Mouse (Mus musculus) cerebellum, adult 9-10 months (tissue): ENCODE data around the gene Ror1.

Source experiments
- DNase-seq: peaks from one replicate; pipeline ENCODE4 v3.0.0; 2022

The Ror1 gene

DNA sequence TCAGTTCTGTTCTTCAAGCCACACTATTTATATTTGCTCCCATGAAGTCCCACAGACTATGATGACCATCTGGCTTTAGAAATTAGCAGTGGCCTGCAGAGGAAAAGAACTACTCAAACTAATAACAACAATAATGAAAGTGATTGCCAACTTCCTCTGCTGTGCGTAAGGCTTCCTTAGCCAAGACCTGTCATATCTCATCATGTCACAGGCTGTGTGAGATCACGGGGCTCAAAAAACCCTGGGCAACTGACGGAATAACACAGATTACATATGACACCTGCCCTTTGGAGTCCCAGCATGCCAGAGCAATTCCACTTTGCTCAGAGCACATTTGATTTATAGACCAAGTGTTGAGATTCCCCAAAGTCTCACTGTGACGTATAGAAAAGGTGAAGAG, 123.4 kb downstream of the Ror1 start:
- DNase-seq = peak; percentile 97

DNA sequence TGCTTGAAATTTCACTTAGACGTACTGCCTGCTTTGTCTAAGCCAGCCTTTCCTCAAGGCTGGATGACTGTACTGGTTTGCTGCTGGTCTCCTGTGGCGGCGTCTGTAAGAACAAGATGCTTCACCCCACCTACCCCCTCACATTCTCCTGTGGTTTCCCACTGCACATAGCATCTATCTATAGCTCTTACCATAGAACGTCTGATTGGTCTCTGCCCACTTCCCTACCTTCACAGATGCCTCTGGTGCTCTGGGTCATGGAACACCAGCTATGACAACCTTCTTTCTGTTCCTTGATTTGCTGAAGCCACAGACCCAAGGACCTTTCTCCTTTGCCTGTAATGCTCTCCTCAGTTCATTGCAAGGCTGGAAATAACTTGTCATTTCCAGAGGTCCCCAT, 124.0 kb downstream of the Ror1 start:
- DNase-seq = no peak

DNA sequence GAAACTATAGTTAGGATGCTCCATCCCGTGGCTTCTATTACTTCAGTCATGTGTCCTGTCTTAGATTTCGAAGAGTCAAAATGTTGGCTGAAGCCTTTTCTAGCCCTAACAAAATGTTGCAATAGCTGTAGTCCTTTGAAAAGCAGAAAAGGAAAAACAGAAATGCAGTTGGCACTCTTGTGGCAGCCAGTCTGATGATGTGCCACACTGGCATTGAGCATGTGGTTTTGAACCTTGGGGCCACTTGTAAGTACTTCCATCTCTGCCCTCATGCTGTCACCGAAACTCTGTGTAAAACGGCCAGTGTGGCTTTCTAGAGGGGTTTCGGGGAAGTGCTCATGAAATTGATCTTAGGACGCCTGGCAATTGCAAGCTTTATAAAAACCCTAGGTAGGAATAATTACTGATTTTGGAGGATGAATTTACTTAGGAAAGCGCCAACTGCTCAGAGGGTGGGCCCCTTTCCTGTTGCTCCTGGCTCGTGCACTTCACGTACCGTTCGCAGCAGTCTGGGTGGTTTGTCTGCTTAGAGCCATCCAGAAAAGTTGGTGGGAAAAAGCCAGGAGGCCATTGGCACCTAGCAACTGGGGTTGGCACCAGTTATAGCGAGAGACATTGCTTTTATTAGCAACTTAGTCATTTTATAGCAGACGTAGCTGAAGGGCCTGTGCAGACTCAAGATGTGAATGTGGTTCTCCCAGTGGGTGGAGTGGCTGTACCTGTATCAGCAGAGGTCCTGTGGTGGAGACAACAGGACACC, 126.6 kb downstream of the Ror1 start:
- peak; percentile 77 for DNase-seq

DNA sequence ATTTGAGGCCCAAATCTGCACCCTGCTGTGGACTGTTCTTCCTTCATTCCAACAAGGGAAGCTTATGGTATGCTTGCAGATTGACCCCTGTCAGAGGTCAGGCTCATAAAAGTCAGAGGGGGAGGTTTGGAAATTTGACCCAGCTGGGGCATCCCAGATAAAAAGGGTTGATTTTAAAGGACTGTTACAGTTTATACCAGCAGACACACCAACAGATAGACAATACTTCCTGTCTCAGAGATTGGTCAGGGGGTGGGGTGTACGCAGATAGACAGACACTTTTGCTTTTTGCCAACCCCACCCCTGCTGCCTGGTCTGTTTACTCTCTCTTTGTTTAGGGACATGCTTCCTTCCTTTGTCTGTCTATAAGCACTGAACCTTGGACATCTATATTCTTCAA, 127.9 kb downstream of the Ror1 start:
- no peak for DNase-seq

DNA sequence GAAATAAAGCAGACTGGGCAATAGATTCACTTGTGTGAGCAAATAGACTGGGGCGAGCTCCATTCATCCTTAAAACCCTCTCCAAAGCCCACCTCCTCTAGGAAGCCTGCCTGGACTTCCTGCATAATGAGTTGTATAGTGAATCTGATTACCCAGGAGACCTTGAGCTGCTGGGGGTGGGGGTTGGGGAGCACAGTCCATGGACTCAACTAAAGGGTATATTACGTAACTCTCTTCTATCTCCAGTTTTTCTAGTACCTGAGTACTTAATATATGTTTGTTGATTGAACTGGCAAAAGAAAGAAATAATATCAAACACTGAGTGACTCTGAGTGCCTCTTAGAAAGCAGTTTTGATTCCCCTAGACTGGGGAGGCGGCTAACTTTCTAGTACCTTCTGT, 128.4 kb downstream of the Ror1 start:
- DNase-seq = no peak

DNA sequence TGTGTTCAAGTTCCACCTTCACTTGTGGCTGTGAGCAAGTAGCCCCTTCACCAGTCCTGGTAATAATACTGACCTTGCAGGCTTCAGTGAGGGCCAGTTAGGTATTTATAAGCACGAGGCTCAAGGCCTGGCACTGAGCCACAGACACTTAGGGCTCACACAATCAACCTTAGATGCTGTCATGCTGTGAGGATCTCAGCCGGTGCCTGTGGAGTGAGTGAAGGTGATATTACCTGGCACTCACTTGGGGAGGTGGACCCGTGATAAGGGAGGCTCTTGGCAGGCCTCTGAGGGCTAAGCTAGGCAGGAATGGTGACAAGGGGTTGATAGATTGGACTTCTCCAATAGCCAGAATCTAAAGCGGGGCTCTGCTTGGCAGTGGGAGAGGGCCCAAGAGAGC, 131.0 kb downstream of the Ror1 start:
- no peak for DNase-seq

DNA sequence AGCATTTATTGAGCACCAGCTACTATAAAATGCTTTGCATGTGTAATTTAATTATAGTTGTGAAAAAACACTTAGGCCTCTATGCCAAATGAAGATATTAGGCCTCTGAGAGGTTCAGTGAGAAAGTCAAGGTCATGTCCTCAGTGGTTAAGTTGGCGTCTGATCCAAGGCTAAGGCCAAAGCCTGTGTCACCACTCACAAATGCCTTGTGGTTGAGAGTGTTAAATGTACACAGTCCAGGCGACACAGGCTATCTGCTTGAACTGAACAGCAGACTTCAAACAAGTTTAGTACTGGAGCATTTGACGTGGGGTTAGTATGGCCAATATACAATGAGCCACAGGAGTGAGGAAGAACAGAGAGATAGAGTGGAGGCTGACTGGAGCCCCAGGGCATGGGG, 132.5 kb downstream of the Ror1 start:
- no peak for DNase-seq

DNA sequence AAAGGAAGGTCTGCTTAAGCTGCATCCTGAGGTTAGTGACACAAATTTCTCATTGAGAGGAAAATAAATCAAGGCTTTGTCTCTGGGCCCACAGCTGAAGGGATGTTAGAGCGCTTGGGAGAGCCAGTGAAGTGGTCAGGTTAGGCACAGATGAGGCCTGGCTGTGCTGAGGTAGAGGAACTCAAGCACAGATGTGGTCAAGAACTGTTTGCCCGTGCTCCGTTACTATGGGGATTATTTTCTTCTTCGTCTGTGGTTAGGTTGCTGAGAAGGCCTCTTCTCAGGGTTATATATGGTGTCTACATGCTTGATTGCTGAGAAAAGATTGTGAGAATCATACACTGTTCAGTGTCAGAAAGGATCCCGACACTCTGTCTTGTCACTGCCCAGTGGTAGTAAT, 134.7 kb downstream of the Ror1 start:
- DNase-seq = no peak

DNA sequence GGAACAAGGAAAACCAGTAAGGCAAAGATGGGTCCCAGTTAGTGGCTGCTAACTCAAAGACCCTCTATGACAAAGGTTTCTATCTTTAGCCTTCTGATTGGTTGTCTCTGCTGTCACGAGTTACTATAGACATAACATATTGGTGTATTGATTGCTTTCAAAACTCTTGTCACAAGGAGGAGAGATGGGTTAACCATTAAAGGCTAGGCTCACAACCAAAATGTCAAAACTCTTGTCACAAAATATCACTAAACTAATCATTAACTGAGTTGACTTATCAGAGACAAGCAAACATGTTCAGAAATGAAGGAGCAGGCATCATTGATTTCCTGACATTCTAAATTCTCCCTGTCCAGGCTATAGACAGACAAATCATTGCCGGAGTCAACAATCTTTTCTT, 135.4 kb downstream of the Ror1 start:
- DNase-seq = no peak

DNA sequence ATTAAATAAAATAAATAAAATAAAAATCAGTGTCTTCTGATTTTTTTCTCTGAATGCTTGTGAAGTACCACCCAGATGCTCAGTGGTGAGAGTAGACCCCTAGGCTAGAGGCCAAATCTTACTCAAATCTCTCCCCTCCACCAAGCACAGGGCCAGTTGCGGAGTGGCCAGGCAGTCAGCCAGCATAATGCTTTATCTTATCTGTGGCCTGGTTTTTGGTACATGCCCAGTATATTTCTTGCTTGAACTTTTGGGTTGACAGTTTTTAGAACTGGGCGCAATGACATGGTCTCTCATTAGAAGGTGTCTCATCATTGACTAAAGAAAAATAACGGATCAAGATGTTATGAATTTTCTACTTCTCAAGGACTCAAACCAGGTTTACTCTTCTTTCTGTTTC, 136.3 kb downstream of the Ror1 start:
- no peak for DNase-seq

DNA sequence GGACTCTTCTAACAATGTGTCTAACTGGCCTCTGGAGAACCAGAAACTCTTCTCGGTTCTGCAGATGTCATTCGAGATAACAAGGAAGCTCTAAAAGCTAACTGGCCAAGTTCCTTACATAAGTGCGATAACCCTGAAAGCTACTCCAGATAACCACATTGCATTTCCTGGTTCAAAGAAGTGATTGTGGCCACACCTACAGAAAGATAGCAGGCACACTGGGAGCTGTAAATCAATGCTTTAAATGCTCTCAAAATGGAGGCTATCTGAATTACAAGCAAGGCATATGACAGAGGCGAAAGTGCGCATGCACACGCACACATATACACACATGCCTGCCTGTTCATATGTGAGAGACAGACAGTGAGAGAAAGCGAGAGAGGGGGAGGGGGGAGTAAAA, 136.9 kb downstream of the Ror1 start:
- DNase-seq = no peak

DNA sequence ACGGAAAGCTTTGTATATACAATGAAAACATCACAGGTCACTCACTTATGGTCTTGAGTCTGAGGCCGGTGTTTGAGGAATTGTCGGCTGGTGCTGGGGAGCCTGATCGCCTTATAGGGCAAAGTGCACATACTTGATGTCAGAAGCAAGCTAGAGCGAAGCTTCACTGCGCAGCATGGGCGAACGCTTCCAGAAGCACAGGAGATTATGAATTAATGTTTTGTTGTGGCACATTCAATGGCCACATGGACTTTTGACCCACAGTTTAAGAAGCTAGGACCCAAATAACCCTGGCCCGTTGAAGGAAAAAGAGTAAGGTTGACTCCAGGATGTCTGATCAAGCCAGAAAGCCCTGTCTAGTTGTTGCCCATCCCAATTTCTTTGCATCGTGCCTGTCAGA, 138.2 kb downstream of the Ror1 start:
- no peak for DNase-seq

DNA sequence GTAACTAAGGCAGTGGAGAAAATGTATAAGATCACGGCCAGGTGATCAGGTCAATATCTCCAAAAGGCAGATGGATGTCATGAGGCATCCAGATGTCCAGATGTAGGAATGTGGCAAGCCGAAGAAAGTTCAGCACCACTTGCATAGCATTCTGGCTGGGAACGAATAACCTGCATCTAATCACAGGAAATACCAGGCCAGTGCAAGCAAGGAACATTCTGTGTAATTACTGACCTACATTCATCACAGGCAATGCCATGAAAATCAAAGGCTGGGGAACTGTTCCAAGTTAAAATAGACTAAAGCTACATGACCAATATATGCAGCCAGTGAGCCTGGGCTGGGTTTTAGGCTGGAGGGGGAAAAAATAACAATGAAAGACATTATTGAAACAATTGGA, 140.7 kb downstream of the Ror1 start:
- no peak for DNase-seq

DNA sequence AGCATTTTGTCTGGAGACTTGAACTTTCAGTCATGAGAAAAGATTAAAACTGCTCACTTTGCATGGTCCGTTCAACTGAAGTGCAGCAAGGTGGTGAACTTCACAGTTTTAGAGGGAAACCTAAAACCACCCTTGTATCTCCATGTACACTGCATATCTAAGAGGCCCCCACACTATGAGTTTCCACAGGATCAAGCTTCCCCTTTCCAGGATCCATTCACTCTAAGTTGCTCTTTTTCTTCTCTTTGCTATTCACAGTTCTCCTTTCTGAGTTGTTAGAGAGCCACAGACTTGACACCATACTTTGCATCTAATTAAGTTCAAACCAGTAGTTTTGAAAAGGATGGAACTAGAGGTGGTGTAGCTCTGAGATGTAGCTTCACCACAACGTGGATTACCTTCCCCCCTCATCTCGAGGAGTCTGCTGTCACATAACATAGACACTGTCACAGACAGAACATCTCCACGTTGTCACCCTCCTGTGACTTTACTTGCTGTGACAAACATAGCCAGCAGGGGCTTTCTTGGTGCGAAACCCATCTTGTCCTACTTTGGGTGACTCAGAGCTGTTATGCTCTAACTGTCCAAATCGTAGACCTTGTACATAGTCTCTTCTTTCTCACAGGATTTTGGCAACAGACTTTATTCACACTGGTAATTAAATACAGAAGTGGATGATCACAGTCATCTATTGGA, 146.6 kb downstream of the Ror1 start:
- no peak for DNase-seq

DNA sequence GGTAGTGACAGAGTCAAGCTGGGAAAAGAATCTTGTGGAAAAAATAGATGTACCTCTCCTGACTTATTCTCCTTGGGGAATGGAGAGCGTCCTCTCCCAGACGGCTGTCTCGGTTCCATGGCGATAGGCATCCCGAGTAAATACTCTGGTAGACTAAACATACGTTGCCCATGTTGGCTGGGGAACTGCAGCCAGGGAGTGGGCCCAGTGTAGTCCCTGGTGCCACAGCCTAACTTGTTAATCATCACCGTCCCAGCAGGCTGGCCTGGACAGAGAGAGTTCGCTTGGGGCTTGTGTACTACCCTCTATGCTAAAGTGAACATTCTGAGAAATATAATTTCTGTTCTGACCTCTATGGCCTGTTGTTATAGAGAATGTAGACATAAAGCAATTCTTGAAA, 148.7 kb downstream of the Ror1 start:
- DNase-seq = no peak

DNA sequence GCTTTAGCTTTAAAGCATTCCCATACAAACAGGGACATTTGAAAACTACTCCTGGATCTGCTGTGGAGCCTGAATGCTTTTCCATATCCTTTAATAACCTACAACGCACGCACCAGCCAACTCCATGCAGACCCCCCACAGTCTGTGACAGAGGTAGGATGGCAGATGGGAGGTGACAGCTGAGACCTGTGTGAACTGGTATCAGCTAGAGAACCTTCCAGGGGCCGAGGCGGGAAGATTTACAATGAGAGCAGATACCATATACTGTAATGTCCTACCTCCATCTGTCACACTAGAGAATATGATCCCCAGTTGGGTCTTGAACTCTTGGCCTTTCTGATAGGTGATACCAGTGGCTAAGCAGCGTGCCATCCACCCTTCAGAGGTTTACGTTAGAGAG, 149.1 kb downstream of the Ror1 start:
- no peak for DNase-seq

DNA sequence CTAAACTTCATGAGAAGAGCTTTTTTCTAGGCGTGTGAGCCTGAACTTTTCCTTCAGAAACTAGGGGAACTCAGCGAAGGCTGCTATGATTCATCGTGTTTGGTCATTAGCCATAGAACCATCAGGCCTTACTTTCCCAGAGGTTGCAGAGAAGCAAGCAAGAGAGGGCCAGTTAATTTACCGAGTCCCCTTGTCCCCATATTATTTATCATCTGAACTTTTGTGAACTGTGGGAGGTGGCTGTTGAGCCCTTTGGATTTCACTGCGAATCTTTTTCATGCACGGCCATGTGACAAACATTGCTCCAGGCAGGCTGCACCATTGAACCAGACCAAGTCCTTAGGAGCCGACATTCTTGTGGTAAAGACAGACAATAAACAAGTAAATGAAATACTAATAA, 152.2 kb downstream of the Ror1 start:
- no peak for DNase-seq

DNA sequence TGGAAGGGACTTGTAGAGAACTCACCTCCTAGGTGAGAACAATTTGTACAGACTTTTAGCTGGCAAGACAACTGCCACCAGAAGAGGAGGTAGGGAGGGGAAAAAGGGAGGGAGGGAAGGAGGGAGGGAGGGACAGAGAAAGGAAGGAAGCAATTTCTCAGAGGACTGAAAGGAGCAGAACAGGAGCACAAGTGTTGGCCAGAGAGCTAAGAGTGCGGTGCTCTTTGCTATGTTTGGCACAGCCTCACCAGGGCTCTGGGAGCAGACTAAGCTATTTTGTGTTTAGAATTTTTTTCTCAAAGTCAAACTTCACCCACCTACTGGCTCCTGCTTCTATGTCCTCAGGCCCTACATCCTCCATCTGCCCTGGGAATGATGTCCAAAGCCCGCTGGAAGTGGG, 152.7 kb downstream of the Ror1 start:
- no peak for DNase-seq

DNA sequence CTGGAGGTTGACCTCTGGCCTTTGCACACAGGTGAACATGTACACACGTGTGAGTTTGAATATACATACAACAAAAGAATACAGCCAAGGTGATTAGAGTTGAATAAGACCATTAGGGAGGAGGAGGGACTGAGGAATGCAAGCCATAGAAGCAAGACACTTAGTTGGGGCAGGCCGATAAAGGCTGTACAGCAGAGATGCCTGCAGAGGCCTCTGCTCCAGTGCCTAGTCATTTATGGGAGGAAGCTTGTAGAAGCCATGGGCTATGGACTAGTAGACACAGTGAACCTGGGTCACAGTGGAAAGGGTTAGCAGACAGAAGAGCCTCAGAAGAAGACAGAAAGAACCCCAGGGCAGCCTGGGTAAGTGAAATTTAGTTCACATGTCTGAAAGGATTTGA, 155.7 kb downstream of the Ror1 start:
- no peak for DNase-seq

DNA sequence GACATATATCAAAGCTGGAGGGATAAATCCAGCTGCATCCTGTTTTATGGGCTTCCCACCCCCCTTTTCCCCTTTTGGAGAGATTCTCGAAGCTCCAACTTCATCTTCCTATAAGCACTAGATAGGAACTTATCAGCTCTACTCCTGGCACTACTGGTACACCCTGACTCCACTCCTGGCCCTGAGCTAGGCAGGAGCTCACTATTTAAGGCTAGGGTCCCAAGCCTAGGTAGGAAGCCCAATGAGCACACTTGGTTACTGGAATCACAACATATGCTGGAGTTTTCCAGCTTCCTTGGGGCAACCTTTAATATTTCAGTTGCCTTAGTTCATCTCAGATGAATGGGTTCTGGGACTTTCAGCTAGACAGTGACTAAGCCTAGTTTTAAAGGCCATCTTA, 156.5 kb downstream of the Ror1 start:
- DNase-seq = no peak

DNA sequence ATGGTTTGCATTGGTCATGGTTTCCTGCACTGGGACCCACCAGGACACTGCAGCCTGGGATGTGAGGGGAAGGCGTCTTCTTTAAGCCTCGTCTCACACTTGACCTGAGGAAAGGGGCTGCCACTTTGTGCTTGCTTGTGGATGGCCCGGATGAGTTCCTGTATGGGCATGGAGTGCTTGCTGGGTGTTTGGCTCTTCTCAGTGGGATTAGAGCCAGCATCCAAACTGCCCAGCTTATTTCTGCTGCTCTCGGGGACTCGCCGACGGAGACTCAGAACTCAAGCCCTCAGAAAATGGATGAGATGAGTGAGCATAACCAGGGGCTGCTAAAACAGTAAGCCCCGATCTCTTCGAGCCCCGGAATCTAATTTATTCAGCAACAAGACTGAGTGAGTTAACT, 157.1 kb downstream of the Ror1 start:
- DNase-seq = no peak

DNA sequence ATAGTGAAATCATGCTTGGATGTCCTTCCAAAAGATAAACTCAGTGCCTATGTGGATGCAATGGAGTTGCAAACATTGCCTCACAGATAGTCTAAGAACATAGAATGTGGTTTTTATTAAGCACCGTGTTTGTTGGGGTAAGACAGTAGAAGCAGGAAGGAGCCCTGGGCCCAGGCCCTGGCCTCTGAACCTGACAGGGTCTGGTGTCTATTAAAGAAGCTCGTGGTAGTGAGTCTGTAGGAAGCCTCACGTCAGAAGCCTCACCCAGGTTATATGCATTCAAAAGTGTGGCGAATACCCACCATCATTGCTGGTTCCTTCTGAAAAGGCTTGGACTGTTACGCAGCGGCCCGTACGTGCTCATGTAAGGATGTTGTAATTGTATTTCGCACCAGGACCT, 157.8 kb downstream of the Ror1 start:
- no peak for DNase-seq

DNA sequence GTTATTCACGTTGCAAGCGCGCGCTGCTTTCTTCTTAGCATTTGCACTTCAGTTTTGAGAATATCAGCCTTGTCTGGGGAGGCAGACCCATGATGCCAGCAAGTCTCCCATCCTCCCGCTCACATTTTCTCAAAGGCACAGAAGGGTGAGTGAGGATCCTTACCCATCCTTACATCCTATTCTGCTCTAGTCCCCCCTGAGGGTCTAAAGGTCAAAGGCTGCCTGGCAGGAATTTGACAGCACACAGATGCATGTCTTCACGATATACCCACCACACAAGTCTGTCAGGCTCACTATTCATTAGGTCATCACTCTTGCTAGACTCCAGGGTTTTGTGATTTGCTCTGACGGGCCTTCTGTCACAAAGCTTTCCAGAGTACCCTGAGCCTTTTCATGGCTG, 158.2 kb downstream of the Ror1 start:
- DNase-seq = no peak

DNA sequence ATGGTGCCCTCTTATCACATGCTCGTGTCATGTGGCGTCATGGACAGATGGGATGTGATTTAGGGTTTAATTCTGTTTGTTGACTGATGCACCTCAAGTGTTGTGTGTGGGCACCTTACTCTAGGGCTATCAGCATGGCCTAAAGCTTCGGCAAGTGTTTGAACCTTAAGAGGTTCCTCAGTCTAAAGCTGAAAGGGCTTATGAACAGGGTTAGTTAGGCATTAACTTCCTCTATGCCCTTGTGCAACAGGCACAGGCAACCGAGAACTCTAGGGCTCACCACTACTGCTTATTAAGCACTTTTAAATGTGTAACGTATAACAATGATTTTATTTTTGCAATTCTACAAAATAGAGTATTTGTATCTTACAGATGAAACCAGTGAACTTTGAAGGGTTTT, 162.9 kb downstream of the Ror1 start:
- no peak for DNase-seq

DNA sequence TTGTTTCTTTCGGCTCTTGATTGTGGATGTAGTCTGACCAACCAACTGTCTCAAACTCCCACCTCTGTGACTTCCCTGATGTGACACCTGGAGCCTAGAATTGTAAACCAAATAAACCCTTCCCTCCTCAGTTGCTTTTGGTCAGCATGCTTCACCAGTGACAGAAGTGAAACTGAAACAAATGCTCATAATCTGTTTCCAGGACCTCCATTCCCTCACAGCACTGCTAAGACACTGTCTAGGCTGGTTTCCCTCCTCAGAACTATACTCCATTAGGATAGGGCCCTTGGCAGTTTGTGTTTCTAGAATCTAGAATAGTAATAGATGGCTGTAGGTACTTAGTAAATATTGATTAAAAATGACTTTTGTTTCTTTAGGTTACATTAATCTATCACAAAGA, 168.3 kb downstream of the Ror1 start:
- DNase-seq = no peak
